Mouse (Mus musculus): ENCODE results near the gene Dlgap4. TPM values are rescaled to one million over a fixed set of nuclear protein-coding genes. Genes with fewer than 3 reads are reported as not detected.
"Not testable (repeated sequence)": the region's sequence is repeated elsewhere in the genome, so short reads cannot be mapped to it uniquely, and the experiment has no call there.

Dlgap4 gene
- polyA plus RNA-seq, 1 experiment from 2014 or later: 74.8 TPM

GRCm38 (mm10) chr2:156781836-156782480 is 168.5 kb downstream of the Dlgap4 start:
- H3K9ac ChIP-seq (ENCODE audit: low read length): no peak overlapping the region
- H3K27me3 ChIP-seq (replicated peaks; ENCODE audit: control insufficient read depth, insufficient read depth, low read length): no peaks in the 10 kb centered on the region
- WGBS: 70% methylated on average over 4 of the region's 4 CpGs
- no peak for DNase-seq (ENCODE audit: low spot score)
- ATAC-seq (replicated peaks; ENCODE audit: low FRiP score, low TSS enrichment, low read depth): no peak
- peaks cover 16% of the 10 kb centered on the region for H3K4me1 ChIP-seq (replicated peaks; ENCODE audit: control insufficient read depth, insufficient read depth, low read length)
- H3K27ac ChIP-seq (ENCODE audit: low read depth): no peak overlapping the region
- peaks cover 18% of the 10 kb centered on the region; the same call in 1 of the 2 replicates for H3K36me3 ChIP-seq (ENCODE audit: control insufficient read depth, insufficient read depth, low read length)
- H3K9me3 ChIP-seq (ENCODE audit: control insufficient read depth, low read length): no peaks in the 10 kb centered on the region
- no peak overlapping the region for H3K4me3 ChIP-seq (ENCODE audit: low read depth, low read length)
- no peak overlapping the region for H3K4me2 ChIP-seq (ENCODE audit: low read length)

GRCm38 (mm10) chr2:156782481-156783348 is 169.2 kb downstream of the Dlgap4 start:
- no peak overlapping the region for H3K9ac ChIP-seq (ENCODE audit: low read length)
- DNase-seq (ENCODE audit: low spot score) (peak; percentile 55), ATAC-seq (replicated peaks; ENCODE audit: low FRiP score, low TSS enrichment, low read depth) (no peak)
- H3K9me3 ChIP-seq (ENCODE audit: control insufficient read depth, low read length): no peaks in the 10 kb centered on the region
- peaks cover 18% of the 10 kb centered on the region; the same call in 1 of the 2 replicates for H3K36me3 ChIP-seq (ENCODE audit: control insufficient read depth, insufficient read depth, low read length)
- H3K27me3 ChIP-seq (replicated peaks; ENCODE audit: control insufficient read depth, insufficient read depth, low read length): no peaks in the 10 kb centered on the region
- no peak overlapping the region for H3K27ac ChIP-seq (ENCODE audit: low read depth)
- 80% methylated on average over 10 of the region's 10 CpGs for WGBS
- H3K4me2 ChIP-seq (ENCODE audit: low read length): no peak overlapping the region
- H3K4me1 ChIP-seq (replicated peaks; ENCODE audit: control insufficient read depth, insufficient read depth, low read length): peaks cover 12% of the 10 kb centered on the region
- no peak overlapping the region for H3K4me3 ChIP-seq (ENCODE audit: low read depth, low read length)

GRCm38 (mm10) chr2:156783349-156783728 is 169.8 kb downstream of the Dlgap4 start:
- peaks cover 18% of the 10 kb centered on the region; the same call in 1 of the 2 replicates for H3K36me3 ChIP-seq (ENCODE audit: control insufficient read depth, insufficient read depth, low read length)
- H3K9ac ChIP-seq (ENCODE audit: low read length): no peak overlapping the region
- no peaks in the 10 kb centered on the region for H3K27me3 ChIP-seq (replicated peaks; ENCODE audit: control insufficient read depth, insufficient read depth, low read length)
- no peak; the same call in 1 of the 2 replicates for ATAC-seq (replicated peaks; ENCODE audit: low FRiP score, low TSS enrichment, low read depth)
- 66% methylated on average over 9 of the region's 9 CpGs for WGBS
- no peak overlapping the region for H3K4me2 ChIP-seq (ENCODE audit: low read length)
- no peak overlapping the region for H3K4me3 ChIP-seq (ENCODE audit: low read depth, low read length)
- peaks cover 12% of the 10 kb centered on the region for H3K4me1 ChIP-seq (replicated peaks; ENCODE audit: control insufficient read depth, insufficient read depth, low read length)
- DNase-seq (ENCODE audit: low spot score): peak; percentile 50
- no peak overlapping the region for H3K27ac ChIP-seq (ENCODE audit: low read depth)
- H3K9me3 ChIP-seq (ENCODE audit: control insufficient read depth, low read length): no peaks in the 10 kb centered on the region

- DNase-seq (ENCODE audit: low spot score): peak; percentile 47
- no peak for ATAC-seq (replicated peaks; ENCODE audit: low FRiP score, low TSS enrichment, low read depth)
- Histone ChIP-seq H3K4me3 (ENCODE audit: low read depth, low read length) (no peak overlapping the region), H3K4me1 (replicated peaks; ENCODE audit: control insufficient read depth, insufficient read depth, low read length) (peaks cover 9% of the 10 kb centered on the region), H3K4me2 (ENCODE audit: low read length) (no peak overlapping the region), H3K9me3 (ENCODE audit: control insufficient read depth, low read length) (no peaks in the 10 kb centered on the region), H3K27me3 (replicated peaks; ENCODE audit: control insufficient read depth, insufficient read depth, low read length) (no peaks in the 10 kb centered on the region), H3K36me3 (ENCODE audit: control insufficient read depth, insufficient read depth, low read length) (peaks cover 11% of the 10 kb centered on the region; the same call in 1 of the 2 replicates), H3K27ac (ENCODE audit: low read depth) (0 out of 2 replicates have a peak overlapping the region, but pooled peaks have one; percentile 2), H3K9ac (ENCODE audit: low read length) (no peak overlapping the region)
- 38% methylated on average over 7 of the region's 7 CpGs for WGBS
Measured at GRCm38 (mm10) chr2:156784016-156784585, 170.6 kb downstream of the Dlgap4 start.

GRCm38 (mm10) chr2:156784891-156785290 is 171.4 kb downstream of the Dlgap4 start:
- Histone ChIP-seq H3K36me3 (ENCODE audit: control insufficient read depth, insufficient read depth, low read length) (peaks cover 6% of the 10 kb centered on the region; the same call in 1 of the 2 replicates), H3K9ac (ENCODE audit: low read length) (no peak overlapping the region), H3K4me3 (ENCODE audit: low read depth, low read length) (no peak overlapping the region), H3K9me3 (ENCODE audit: control insufficient read depth, low read length) (no peaks in the 10 kb centered on the region), H3K4me2 (ENCODE audit: low read length) (no peak overlapping the region), H3K27me3 (replicated peaks; ENCODE audit: control insufficient read depth, insufficient read depth, low read length) (no peaks in the 10 kb centered on the region), H3K27ac (ENCODE audit: low read depth) (no peak overlapping the region), H3K4me1 (replicated peaks; ENCODE audit: control insufficient read depth, insufficient read depth, low read length) (peaks cover 9% of the 10 kb centered on the region)
- peak; percentile 29 for DNase-seq (ENCODE audit: low spot score)
- ATAC-seq (replicated peaks; ENCODE audit: low FRiP score, low TSS enrichment, low read depth): no peak
- 84% methylated on average over 2 of the region's 2 CpGs for WGBS

- H3K9ac ChIP-seq (ENCODE audit: low read length); ATAC-seq (replicated peaks; ENCODE audit: low FRiP score, low TSS enrichment, low read depth); DNase-seq (ENCODE audit: low spot score): not testable (repeated sequence)
Measured at GRCm38 (mm10) chr2:156786369-156786768, 172.9 kb downstream of the Dlgap4 start.

GRCm38 (mm10) chr2:156787090-156787775 is 173.7 kb downstream of the Dlgap4 start:
- H3K27me3 ChIP-seq (replicated peaks; ENCODE audit: control insufficient read depth, insufficient read depth, low read length): no peaks in the 10 kb centered on the region
- H3K36me3 ChIP-seq (ENCODE audit: control insufficient read depth, insufficient read depth, low read length): no peaks in the 10 kb centered on the region
- no peak overlapping the region for H3K4me2 ChIP-seq (ENCODE audit: low read length)
- H3K27ac ChIP-seq (ENCODE audit: low read depth): no peak overlapping the region
- H3K4me1 ChIP-seq (replicated peaks; ENCODE audit: control insufficient read depth, insufficient read depth, low read length): no peaks in the 10 kb centered on the region
- H3K4me3 ChIP-seq (ENCODE audit: low read depth, low read length): no peak overlapping the region
- ATAC-seq (replicated peaks; ENCODE audit: low FRiP score, low TSS enrichment, low read depth) (no peak), DNase-seq (ENCODE audit: low spot score) (no peak)
- WGBS: 87% methylated on average over 5 of the region's 5 CpGs
- peaks cover 6% of the 10 kb centered on the region; the same call in 1 of the 2 replicates for H3K9me3 ChIP-seq (ENCODE audit: control insufficient read depth, low read length)
- H3K9ac ChIP-seq (ENCODE audit: low read length): no peak overlapping the region

More at GRCm38 (mm10) chr2:156786369-156786768, 172.9 kb downstream of the Dlgap4 start:
- H3K27me3 ChIP-seq (replicated peaks; ENCODE audit: control insufficient read depth, insufficient read depth, low read length); H3K27ac ChIP-seq (ENCODE audit: low read depth); H3K36me3 ChIP-seq (ENCODE audit: control insufficient read depth, insufficient read depth, low read length); H3K4me2 ChIP-seq (ENCODE audit: low read length); H3K9me3 ChIP-seq (ENCODE audit: control insufficient read depth, low read length); H3K4me3 ChIP-seq (ENCODE audit: low read depth, low read length); H3K4me1 ChIP-seq (replicated peaks; ENCODE audit: control insufficient read depth, insufficient read depth, low read length): not testable (repeated sequence)

- no peak overlapping the region for H3K4me3 ChIP-seq (ENCODE audit: low read depth, low read length)
- ATAC-seq (replicated peaks; ENCODE audit: low FRiP score, low TSS enrichment, low read depth): no peak
- no peak for DNase-seq (ENCODE audit: low spot score)
- H3K9ac ChIP-seq (ENCODE audit: low read length): no peak overlapping the region
- no peaks in the 10 kb centered on the region for H3K27me3 ChIP-seq (replicated peaks; ENCODE audit: control insufficient read depth, insufficient read depth, low read length)
- no peak overlapping the region for H3K4me2 ChIP-seq (ENCODE audit: low read length)
- 43% methylated on average over 3 of the region's 3 CpGs for WGBS
- H3K9me3 ChIP-seq (ENCODE audit: control insufficient read depth, low read length): peaks cover 6% of the 10 kb centered on the region; the same call in 1 of the 2 replicates
- no peaks in the 10 kb centered on the region for H3K4me1 ChIP-seq (replicated peaks; ENCODE audit: control insufficient read depth, insufficient read depth, low read length)
- no peak overlapping the region for H3K27ac ChIP-seq (ENCODE audit: low read depth)
- no peaks in the 10 kb centered on the region for H3K36me3 ChIP-seq (ENCODE audit: control insufficient read depth, insufficient read depth, low read length)
Measured at GRCm38 (mm10) chr2:156787776-156788105, 174.2 kb downstream of the Dlgap4 start.

Data from intestine, embryonic 14.5 days (tissue).